Comparison of ENCODE assay signal across 12 mouse cellular contexts in the genomic region with DNA sequence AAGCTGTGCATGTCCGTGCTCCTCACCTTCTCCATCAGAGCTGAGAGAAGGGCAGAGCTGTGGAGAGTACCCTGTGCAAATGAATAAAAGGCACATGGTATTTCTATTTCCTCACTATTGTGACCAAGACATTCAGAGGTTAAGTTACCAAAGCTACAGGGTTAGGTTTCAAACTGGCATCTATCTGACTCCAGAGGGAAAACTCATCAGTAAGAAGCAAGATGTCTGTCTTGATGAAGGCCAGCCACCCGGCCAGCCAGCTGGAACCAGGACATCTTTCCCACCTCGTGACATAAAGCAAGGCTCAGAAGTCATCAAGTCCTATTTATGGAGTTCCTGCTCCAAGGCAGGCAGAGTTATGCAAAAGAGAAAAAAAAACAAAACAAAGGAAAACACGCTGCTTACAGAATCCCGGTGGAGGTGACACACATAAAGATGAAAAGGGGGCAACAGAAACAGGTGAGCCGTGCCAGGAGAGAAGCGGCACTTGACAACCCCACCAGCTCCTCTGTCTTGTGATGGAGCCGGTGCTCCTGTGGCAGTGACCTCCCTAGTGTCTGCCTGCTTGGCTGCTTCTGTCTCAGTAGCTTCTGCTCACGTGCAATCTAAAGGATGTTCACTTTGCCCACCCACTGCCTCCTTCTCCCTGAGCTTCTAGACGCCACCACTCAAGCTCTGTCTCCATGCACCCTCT.
DNase-seq lines count a peak whose midpoint lies in the region; ATAC-seq lines count a peak whose summit lies in the region.
"Had no signal": no experiment of that assay in that cellular context is flagged by ENCODE, and none has a peak within 500 bp of the region (broad histone marks: within the 10 kb centered on the region; RNA-seq: fewer than 3 reads in every experiment).

No protein-coding gene starts in this region.

- H3K4me3 ChIP-seq in heart, embryonic 16.5 days (ENCODE audit: low read length), result no peak overlapping the region
- H3K4me3 ChIP-seq: limb, embryonic 12.5 days; megakaryocyte, embryonic 14.5 days had no signal

- H3K36me3 ChIP-seq in heart, embryonic 16.5 days (ENCODE audit: control insufficient read depth, insufficient read depth), result no peaks in the 10 kb centered on the region
- H3K36me3 ChIP-seq: limb, embryonic 12.5 days had no signal

- 42% methylated on average over 10 of the region's 10 CpGs for WGBS in heart, embryonic 16.5 days

- H3K27me3 ChIP-seq in heart, embryonic 16.5 days (ENCODE audit: control insufficient read depth, insufficient read depth, low read length), result no peaks in the 10 kb centered on the region
- H3K27me3 ChIP-seq: limb, embryonic 12.5 days; megakaryocyte, embryonic 14.5 days had no signal

- no peak overlapping the region for H3K9ac ChIP-seq in heart, embryonic 16.5 days (ENCODE audit: low read length)
- H3K9ac ChIP-seq: limb, embryonic 12.5 days had no signal

- DNase-seq in heart, adult 18-20 months, result peak; percentile 17 to 33
- DNase-seq in heart, adult 9 months (ENCODE audit: low spot score in 2 of 2), result no peak
- peak; percentile 14 to 33 for DNase-seq in left cerebral cortex, postnatal 14 days (ENCODE audit: low spot score in 2 of 2)
- no peak for DNase-seq in left cerebral cortex, adult 9 months (ENCODE audit: low spot score in 2 of 2)
- DNase-seq in cerebellum, adult 8-10 months, result peak; percentile 53
- DNase-seq in yolk sac, embryonic 10.5 days (ENCODE audit: low spot score), result no peak
- DNase-seq: adrenal gland, adult 8-10 months; lung, adult 2 months had no signal

- no peaks in the 10 kb centered on the region for H3K9me3 ChIP-seq in heart, embryonic 16.5 days (replicated peaks; ENCODE audit: control insufficient read depth, low read length)
- H3K9me3 ChIP-seq: limb, embryonic 12.5 days had no signal

- peaks cover 27% of the 10 kb centered on the region for H3K4me1 ChIP-seq in heart, embryonic 16.5 days (ENCODE audit: control insufficient read depth, insufficient read depth, low read length)
- H3K4me1 ChIP-seq: limb, embryonic 12.5 days; megakaryocyte, embryonic 14.5 days had no signal

- peak overlapping the region; percentile 32; the same call in 1 of the 2 replicates for H3K27ac ChIP-seq in heart, embryonic 16.5 days (ENCODE audit: low read length)
- H3K27ac ChIP-seq: limb, embryonic 12.5 days had no signal

- ATAC-seq in heart, embryonic 16.5 days (replicated peaks; ENCODE audit: extremely low read depth, insufficient read depth, low FRiP score), result no peak
- no peak for ATAC-seq in activated CD4-positive, CD25-positive, alpha-beta regulatory T cell, adult 4 months

- H3K4me2 ChIP-seq in heart, embryonic 16.5 days (ENCODE audit: low read depth, low read length), result no peak overlapping the region; the same call in 1 of the 2 replicates
- H3K4me2 ChIP-seq: limb, embryonic 12.5 days had no signal

- intact Hi-C loops in left cerebral cortex, postnatal 14 days (cut with DNase I), result no loop called here

Comparison
In these comparisons a context has a peak if more than half of its experiments do, and no peak if none do; other contexts are left out.
1. DNase-seq: peak in heart, adult 18-20 months (2 of 2), left cerebral cortex, postnatal 14 days (2 of 2) and cerebellum, adult 8-10 months (single experiment); none in heart, adult 9 months (0 of 2), left cerebral cortex, adult 9 months (0 of 2) and yolk sac, embryonic 10.5 days (single experiment).